Mouse (Mus musculus): ENCODE results near the gene Rxfp3. TPM values are rescaled to one million over a fixed set of nuclear protein-coding genes. Genes with fewer than 3 reads are reported as not detected.

Gene Rxfp3
- polyA plus RNA-seq, 1 experiment from 2014 or later = 1.2 TPM

DNA sequence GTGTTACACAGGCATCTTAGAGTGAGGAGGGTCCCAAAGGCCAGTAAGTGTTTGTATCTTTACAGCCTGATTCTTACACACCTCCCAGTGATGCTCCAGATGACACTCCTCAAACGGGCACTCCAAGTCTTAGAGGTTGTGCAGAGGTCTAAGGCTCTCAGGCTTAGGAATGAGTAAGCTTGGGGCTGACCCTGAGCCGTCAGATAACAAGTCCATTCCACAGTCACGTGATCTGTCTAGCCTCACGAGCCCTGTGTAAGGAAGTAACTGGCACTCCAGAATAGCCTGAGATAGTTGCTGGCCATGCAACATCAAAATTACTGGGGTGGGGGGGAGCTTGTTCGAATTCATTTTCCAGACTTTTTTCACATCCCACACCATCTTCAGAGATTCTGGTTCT is 2.3 kb upstream of the Rxfp3 start:
- H3K4me3 ChIP-seq (ENCODE audit: low read depth, low read length) = no peak overlapping the region
- ATAC-seq (ENCODE audit: low read depth) = no peak
- peaks cover 33% of the 10 kb centered on the region for H3K27me3 ChIP-seq (replicated peaks; ENCODE audit: control insufficient read depth, insufficient read depth, low read length)
- H3K9ac ChIP-seq (ENCODE audit: low read depth, low read length) = no peak overlapping the region
- H3K36me3 ChIP-seq (ENCODE audit: control insufficient read depth, insufficient read depth, low read length) = no peaks in the 10 kb centered on the region
- no peaks in the 10 kb centered on the region for H3K9me3 ChIP-seq (ENCODE audit: control insufficient read depth, low read length)
- H3K27ac ChIP-seq (replicated peaks; ENCODE audit: low read depth, low read length) = no peak overlapping the region
- H3K4me1 ChIP-seq (ENCODE audit: control insufficient read depth, insufficient read depth, low read length) = peaks cover 15% of the 10 kb centered on the region; the same call in 1 of the 2 replicates
- no peak for DNase-seq (ENCODE audit: low spot score)
- no peak overlapping the region for H3K4me2 ChIP-seq (ENCODE audit: low read depth, low read length)
- 68% methylated on average over 5 of the region's 5 CpGs for WGBS

- Histone ChIP-seq H3K27ac (replicated peaks; ENCODE audit: low read depth, low read length) (no peak overlapping the region), H3K36me3 (ENCODE audit: control insufficient read depth, insufficient read depth, low read length) (no peaks in the 10 kb centered on the region), H3K4me1 (ENCODE audit: control insufficient read depth, insufficient read depth, low read length) (peaks cover 15% of the 10 kb centered on the region; the same call in 1 of the 2 replicates), H3K4me3 (ENCODE audit: low read depth, low read length) (no peak overlapping the region), H3K27me3 (replicated peaks; ENCODE audit: control insufficient read depth, insufficient read depth, low read length) (peaks cover 48% of the 10 kb centered on the region), H3K9ac (ENCODE audit: low read depth, low read length) (no peak overlapping the region), H3K4me2 (ENCODE audit: low read depth, low read length) (peak overlapping the region; percentile 58; the same call in 1 of the 2 replicates), H3K9me3 (ENCODE audit: control insufficient read depth, low read length) (no peaks in the 10 kb centered on the region)
- DNase-seq (ENCODE audit: low spot score) (peak; percentile 66), ATAC-seq (ENCODE audit: low read depth) (no peak)
- 1% methylated on average over 12 of the region's 12 CpGs for WGBS
Measured at GRCm38 (mm10) chr15:11038476-11038875, 685 bp upstream of the Rxfp3 start.

- peak overlapping the region; percentile 34 for H3K4me3 ChIP-seq (ENCODE audit: low read depth, low read length)
- H3K27ac ChIP-seq (replicated peaks; ENCODE audit: low read depth, low read length) = no peak overlapping the region
- peaks cover 48% of the 10 kb centered on the region for H3K27me3 ChIP-seq (replicated peaks; ENCODE audit: control insufficient read depth, insufficient read depth, low read length)
- H3K9ac ChIP-seq (ENCODE audit: low read depth, low read length) = no peak overlapping the region
- WGBS = 3% methylated on average over 8 of the region's 8 CpGs
- H3K9me3 ChIP-seq (ENCODE audit: control insufficient read depth, low read length) = no peaks in the 10 kb centered on the region
- no peaks in the 10 kb centered on the region for H3K36me3 ChIP-seq (ENCODE audit: control insufficient read depth, insufficient read depth, low read length)
- DNase-seq (ENCODE audit: low spot score) = no peak
- H3K4me2 ChIP-seq (ENCODE audit: low read depth, low read length) = peak overlapping the region; percentile 58
- ATAC-seq (ENCODE audit: low read depth) = no peak
- H3K4me1 ChIP-seq (ENCODE audit: control insufficient read depth, insufficient read depth, low read length) = peaks cover 15% of the 10 kb centered on the region; the same call in 1 of the 2 replicates
Measured at GRCm38 (mm10) chr15:11037376-11037695, 455 bp downstream of the Rxfp3 start.

GRCm38 (mm10) chr15:11036535-11037375 is 1.0 kb downstream of the Rxfp3 start:
- H3K27me3 ChIP-seq (replicated peaks; ENCODE audit: control insufficient read depth, insufficient read depth, low read length) = peaks cover 48% of the 10 kb centered on the region
- 0 out of 2 replicates have a peak overlapping the region, but pooled peaks have one; percentile 44 for H3K9ac ChIP-seq (ENCODE audit: low read depth, low read length)
- H3K4me3 ChIP-seq (ENCODE audit: low read depth, low read length) = peak overlapping the region; percentile 34
- no peak overlapping the region for H3K27ac ChIP-seq (replicated peaks; ENCODE audit: low read depth, low read length)
- no peaks in the 10 kb centered on the region for H3K9me3 ChIP-seq (ENCODE audit: control insufficient read depth, low read length)
- DNase-seq (ENCODE audit: low spot score) (peak; percentile 17), ATAC-seq (ENCODE audit: low read depth) (no peak; the same call in 1 of the 2 replicates)
- peaks cover 15% of the 10 kb centered on the region; the same call in 1 of the 2 replicates for H3K4me1 ChIP-seq (ENCODE audit: control insufficient read depth, insufficient read depth, low read length)
- WGBS = 2% methylated on average over 44 of the region's 49 CpGs
- H3K36me3 ChIP-seq (ENCODE audit: control insufficient read depth, insufficient read depth, low read length) = no peaks in the 10 kb centered on the region
- peak overlapping the region; percentile 58 for H3K4me2 ChIP-seq (ENCODE audit: low read depth, low read length)

- ATAC-seq (ENCODE audit: low read depth) = no peak
- Histone ChIP-seq H3K4me1 (ENCODE audit: control insufficient read depth, insufficient read depth, low read length) (peaks cover 15% of the 10 kb centered on the region; the same call in 1 of the 2 replicates), H3K9me3 (ENCODE audit: control insufficient read depth, low read length) (no peaks in the 10 kb centered on the region), H3K27ac (replicated peaks; ENCODE audit: low read depth, low read length) (no peak overlapping the region), H3K36me3 (ENCODE audit: control insufficient read depth, insufficient read depth, low read length) (no peaks in the 10 kb centered on the region), H3K4me3 (ENCODE audit: low read depth, low read length) (peak overlapping the region; percentile 34), H3K4me2 (ENCODE audit: low read depth, low read length) (peak overlapping the region; percentile 58), H3K27me3 (replicated peaks; ENCODE audit: control insufficient read depth, insufficient read depth, low read length) (peaks cover 48% of the 10 kb centered on the region), H3K9ac (ENCODE audit: low read depth, low read length) (0 out of 2 replicates have a peak overlapping the region, but pooled peaks have one; percentile 26)
- DNase-seq (ENCODE audit: low spot score) = peak; percentile 50
- WGBS = 10% methylated on average over 34 of the region's 34 CpGs
Measured at GRCm38 (mm10) chr15:11035947-11036474, 1.8 kb downstream of the Rxfp3 start.

DNA sequence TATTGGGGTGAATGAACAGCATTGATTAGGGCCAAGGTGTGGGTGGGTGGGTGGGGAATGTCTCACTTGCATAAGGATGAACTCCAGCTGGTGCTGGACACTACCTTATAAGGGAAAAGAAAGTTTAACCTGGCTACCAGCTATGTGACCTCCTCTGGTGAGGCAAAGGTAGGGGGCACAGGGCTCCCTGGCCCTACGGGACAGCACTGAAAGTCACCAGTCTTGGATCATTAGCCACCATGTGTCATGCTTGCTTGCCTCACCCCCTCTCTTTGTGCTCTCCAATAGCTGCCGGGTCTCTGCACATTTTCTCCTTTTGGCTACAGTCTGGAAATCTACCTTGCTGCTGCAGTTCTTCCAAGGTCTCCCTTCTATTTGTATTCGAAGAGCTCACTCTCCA is 7.6 kb downstream of the Rxfp3 start:
- no peaks in the 10 kb centered on the region for H3K9me3 ChIP-seq (ENCODE audit: control insufficient read depth, low read length)
- H3K36me3 ChIP-seq (ENCODE audit: control insufficient read depth, insufficient read depth, low read length) = no peaks in the 10 kb centered on the region
- no peak overlapping the region for H3K4me2 ChIP-seq (ENCODE audit: low read depth, low read length)
- 67% methylated on average over 3 of the region's 3 CpGs for WGBS
- ATAC-seq (ENCODE audit: low read depth) = no peak
- H3K4me1 ChIP-seq (ENCODE audit: control insufficient read depth, insufficient read depth, low read length) = no peaks in the 10 kb centered on the region
- H3K4me3 ChIP-seq (ENCODE audit: low read depth, low read length) = no peak overlapping the region
- H3K27me3 ChIP-seq (replicated peaks; ENCODE audit: control insufficient read depth, insufficient read depth, low read length) = peaks cover 16% of the 10 kb centered on the region
- H3K27ac ChIP-seq (replicated peaks; ENCODE audit: low read depth, low read length) = no peak overlapping the region
- DNase-seq (ENCODE audit: low spot score) = no peak
- no peak overlapping the region for H3K9ac ChIP-seq (ENCODE audit: low read depth, low read length)

DNA sequence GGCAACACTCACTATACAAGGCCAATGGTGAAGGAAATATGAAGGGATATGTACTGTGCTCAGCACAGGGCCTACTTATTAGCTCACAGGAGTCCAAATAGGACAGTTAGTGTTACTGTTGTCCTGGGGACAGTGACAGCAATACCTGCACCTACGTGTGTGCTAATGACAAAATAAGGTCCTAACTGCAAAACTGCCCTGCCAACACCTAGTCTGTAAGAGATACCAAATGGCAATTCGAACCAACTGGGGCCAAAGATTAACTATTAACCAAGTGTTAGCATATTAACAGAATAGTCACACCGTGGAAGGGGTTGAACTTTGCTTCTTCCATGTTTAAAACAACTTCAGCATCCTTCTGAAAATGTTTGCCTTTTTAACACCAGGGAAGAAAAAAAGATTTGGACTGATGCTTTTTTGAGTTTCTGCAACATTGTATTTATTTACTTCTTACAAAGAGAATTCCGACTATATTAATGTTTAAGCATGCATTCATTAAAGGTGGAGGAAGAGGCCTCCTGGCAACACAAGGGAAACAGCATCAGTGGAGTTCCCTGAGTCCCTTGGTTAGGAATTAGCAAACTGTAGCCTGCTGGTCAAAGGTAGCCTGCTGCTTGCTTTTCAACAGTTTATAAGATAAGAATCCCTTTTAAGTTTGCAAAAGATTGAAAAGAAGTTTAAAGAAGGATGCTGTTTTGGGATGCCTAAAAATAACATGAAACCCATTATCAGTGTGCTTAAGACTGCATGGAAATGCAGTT is 10.8 kb downstream of the Rxfp3 start:
- Histone ChIP-seq H3K9me3 (ENCODE audit: control insufficient read depth, low read length) (no peaks in the 10 kb centered on the region), H3K9ac (ENCODE audit: low read depth, low read length) (no peak overlapping the region), H3K36me3 (ENCODE audit: control insufficient read depth, insufficient read depth, low read length) (no peaks in the 10 kb centered on the region), H3K27ac (replicated peaks; ENCODE audit: low read depth, low read length) (no peak overlapping the region), H3K4me1 (ENCODE audit: control insufficient read depth, insufficient read depth, low read length) (no peaks in the 10 kb centered on the region), H3K4me2 (ENCODE audit: low read depth, low read length) (no peak overlapping the region), H3K4me3 (ENCODE audit: low read depth, low read length) (no peak overlapping the region), H3K27me3 (replicated peaks; ENCODE audit: control insufficient read depth, insufficient read depth, low read length) (no peaks in the 10 kb centered on the region)
- DNase-seq (ENCODE audit: low spot score) = no peak
- no peak for ATAC-seq (ENCODE audit: low read depth)
- WGBS = 72% methylated on average over 4 of the region's 4 CpGs

GRCm38 (mm10) chr15:11014931-11015330 is 22.9 kb downstream of the Rxfp3 start:
- Histone ChIP-seq H3K4me1 (ENCODE audit: control insufficient read depth, insufficient read depth, low read length) (no peaks in the 10 kb centered on the region), H3K9ac (ENCODE audit: low read depth, low read length) (no peak overlapping the region), H3K4me2 (ENCODE audit: low read depth, low read length) (no peak overlapping the region), H3K4me3 (ENCODE audit: low read depth, low read length) (no peak overlapping the region), H3K27me3 (replicated peaks; ENCODE audit: control insufficient read depth, insufficient read depth, low read length) (no peaks in the 10 kb centered on the region), H3K27ac (replicated peaks; ENCODE audit: low read depth, low read length) (no peak overlapping the region), H3K36me3 (ENCODE audit: control insufficient read depth, insufficient read depth, low read length) (no peaks in the 10 kb centered on the region), H3K9me3 (ENCODE audit: control insufficient read depth, low read length) (no peaks in the 10 kb centered on the region)
- ATAC-seq (ENCODE audit: low read depth) (no peak), DNase-seq (ENCODE audit: low spot score) (no peak)
- WGBS = 43% methylated on average over 2 of the region's 2 CpGs

Measured in embryonic facial prominence, embryonic 14.5 days (tissue).